Mouse (Mus musculus): ENCODE measurements around the gene Olfr818. TPM values are rescaled to one million over a fixed set of nuclear protein-coding genes. Genes with fewer than 3 reads are reported as not detected.
"Not testable (repeated sequence)": the region's sequence is repeated elsewhere in the genome, so short reads cannot be mapped to it uniquely, and the experiment has no call there.

Olfr818 gene
- not detected for total RNA-seq (2021)
- long read RNA-seq, experiment 1 = 0 reads
- long read RNA-seq, experiment 2 = 0 reads

GRCm38 (mm10) chr10:129949000-129949399 is at the start of gene Olfr818:
Gene Olfr818 (minus strand): TSS chr10:129949100.
- intact Hi-C loops (cut with DNase I) = no loop called here
- no peak for DNase-seq

DNA sequence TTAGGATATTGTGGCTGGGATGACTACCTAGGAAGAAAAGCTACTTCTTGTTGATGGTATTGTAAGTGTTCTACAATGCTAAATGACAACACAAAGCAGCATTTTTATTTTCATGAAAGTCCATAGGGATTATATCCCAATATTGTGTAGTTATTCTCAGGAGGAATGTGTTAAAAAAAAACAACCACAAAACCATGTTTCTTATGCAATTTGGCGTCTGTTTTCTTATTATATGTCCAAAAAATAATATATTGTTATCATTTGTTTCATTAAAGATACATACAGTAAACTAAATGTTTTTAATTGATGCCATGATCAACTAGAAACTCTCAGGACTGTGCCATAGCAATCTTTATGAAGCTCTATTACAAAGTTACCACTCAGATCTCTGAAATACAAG is 36.1 kb upstream of the Olfr818 start, which contains the start of gene Gm10310:
Gm10310 (minus strand) TSS at position 101 of the 400 bp plus-strand sequence.
- DNase-seq; intact Hi-C loops (cut with DNase I): not testable (repeated sequence)

GRCm38 (mm10) chr10:129981867-129982266 is 33.0 kb upstream of the Olfr818 start:
- DNase-seq; intact Hi-C loops (cut with DNase I): not testable (repeated sequence)

- DNase-seq; intact Hi-C loops (cut with DNase I): not testable (repeated sequence)
Observed at GRCm38 (mm10) chr10:129976040-129976439, 27.1 kb upstream of the Olfr818 start, which contains the start of gene Olfr247. Gene Olfr247 (minus strand): TSS chr10:129976140.

DNA sequence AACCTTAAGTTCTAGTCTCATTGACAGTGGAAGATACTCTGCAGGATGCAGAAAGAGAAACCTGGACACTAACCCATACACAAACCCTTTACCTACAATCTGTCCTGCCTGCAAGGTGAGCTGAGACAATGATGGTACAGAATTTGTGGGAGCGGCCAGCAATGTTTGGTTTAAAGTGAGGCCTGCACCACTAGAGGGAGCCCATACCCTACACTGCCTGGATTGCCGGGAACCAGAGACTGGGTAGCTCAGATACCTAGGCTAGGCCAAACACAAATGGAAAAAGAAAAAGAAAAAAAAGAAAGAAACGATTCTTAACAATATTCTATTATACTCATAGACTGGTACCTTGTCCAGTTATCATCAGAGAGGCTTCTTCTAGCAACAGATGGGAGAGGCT is 24.1 kb upstream of the Olfr818 start:
- intact Hi-C loops (cut with DNase I); DNase-seq: not testable (repeated sequence)

- intact Hi-C loops (cut with DNase I); DNase-seq: not testable (repeated sequence)
Observed at GRCm38 (mm10) chr10:129967166-129967565, 18.3 kb upstream of the Olfr818 start, which contains the start of gene Olfr819. Gene Olfr819 (minus strand): TSS chr10:129967266.

DNA sequence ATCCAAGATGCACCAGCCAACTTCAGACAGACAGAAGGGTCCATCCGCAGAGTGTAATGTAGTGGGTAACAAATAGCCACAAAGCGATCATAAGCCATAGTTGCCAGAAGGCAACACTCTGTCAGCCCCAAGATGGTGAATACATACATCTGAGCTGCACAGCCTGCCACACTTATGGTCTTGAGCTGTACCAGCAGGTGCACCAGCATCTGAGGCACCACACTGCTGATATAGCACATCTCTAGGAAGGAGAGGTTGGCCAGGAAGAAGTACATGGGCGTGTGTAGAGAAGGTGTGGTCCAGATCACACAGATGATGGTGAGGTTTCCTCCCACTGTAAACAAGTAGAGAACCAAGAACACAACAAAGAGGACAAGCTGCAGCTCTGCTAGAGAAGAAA is 17.3 kb upstream of the Olfr818 start:
- DNase-seq; intact Hi-C loops (cut with DNase I): not testable (repeated sequence)

DNA sequence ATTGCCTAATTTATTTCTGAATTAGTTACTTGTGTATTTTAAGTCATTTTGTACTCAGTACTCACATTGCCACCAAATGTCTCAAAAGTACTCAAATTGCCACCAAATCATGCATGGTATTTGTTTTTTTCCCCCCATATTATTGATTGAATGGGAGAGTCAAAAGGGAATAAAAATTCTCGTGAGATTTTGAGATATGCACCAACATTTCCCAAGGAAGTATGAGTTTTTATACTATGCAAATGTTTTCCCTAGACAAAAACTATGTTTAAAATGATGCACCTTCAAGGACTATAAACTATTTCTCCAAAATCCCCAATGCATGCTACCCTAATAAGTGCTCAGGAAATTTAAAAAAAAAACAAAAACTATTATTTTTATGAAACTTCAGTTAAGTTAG is 33.4 kb downstream of the Olfr818 start, which contains the start of gene Olfr816:
Olfr816 (minus strand) TSS at position 101 of the 400 bp plus-strand sequence.
- DNase-seq = no peak
- intact Hi-C loops (cut with DNase I) = no loop called here

- intact Hi-C loops (cut with DNase I); DNase-seq: not testable (repeated sequence)
Observed at GRCm38 (mm10) chr10:129905767-129906166, 43.1 kb downstream of the Olfr818 start, which contains the start of gene Olfr815. Gene Olfr815 (minus strand): TSS chr10:129905867.

Other genes starting within 250 kb of the Olfr818 start
- not detected for gene Olfr804, start 245.9 kb downstream of the Olfr818 start, total RNA-seq (2021)
- gene Olfr805, start 219.7 kb downstream of the Olfr818 start, total RNA-seq (2021) = not detected
- gene Olfr806, start 207.2 kb downstream of the Olfr818 start, total RNA-seq (2021) = not detected
- gene Olfr807, start 191.3 kb downstream of the Olfr818 start, total RNA-seq (2021) = not detected
- not detected for gene Olfr808, start 183.6 kb downstream of the Olfr818 start, total RNA-seq (2021)
- not detected for gene Olfr809, start 174.5 kb downstream of the Olfr818 start, total RNA-seq (2021)
- gene Olfr810, start 154.2 kb downstream of the Olfr818 start, total RNA-seq (2021) = not detected
- not detected for gene Olfr811, start 144.7 kb downstream of the Olfr818 start, total RNA-seq (2021)
- not detected for gene Olfr812, start 103.0 kb downstream of the Olfr818 start, total RNA-seq (2021)
- gene Olfr813, start 93.7 kb downstream of the Olfr818 start, total RNA-seq (2021) = not detected
- not detected for gene Olfr814, start 69.2 kb downstream of the Olfr818 start, total RNA-seq (2021)
- not detected for gene Olfr815, start 43.2 kb downstream of the Olfr818 start, total RNA-seq (2021)
- gene Olfr816, start 33.5 kb downstream of the Olfr818 start, total RNA-seq (2021) = not detected
- not detected for gene Olfr819, start 18.2 kb upstream of the Olfr818 start, total RNA-seq (2021)
- not detected for gene Olfr247, start 27.0 kb upstream of the Olfr818 start, total RNA-seq (2021)
- gene Gm10310, start 36.0 kb upstream of the Olfr818 start, total RNA-seq (2021) = not detected
- not detected for gene Olfr820, start 63.5 kb upstream of the Olfr818 start, total RNA-seq (2021)
- gene Olfr821, start 81.2 kb upstream of the Olfr818 start, total RNA-seq (2021) = not detected
- not detected for gene Olfr822, start 122.1 kb upstream of the Olfr818 start, total RNA-seq (2021)
- not detected for gene Olfr823, start 166.3 kb upstream of the Olfr818 start, total RNA-seq (2021)
- gene Olfr824, start 180.9 kb upstream of the Olfr818 start, total RNA-seq (2021) = not detected
- not detected for gene Olfr825, start 217.7 kb upstream of the Olfr818 start, total RNA-seq (2021)
- not detected for gene Olfr826, start 235.1 kb upstream of the Olfr818 start, total RNA-seq (2021)